Comparison of ENCODE assay signal across 21 mouse cellular contexts in genomic region chr4:137704561-137704960, GRCm38 (mm10). TPM values are rescaled to one million over a fixed set of nuclear protein-coding genes. Genes with fewer than 3 reads are reported as not detected.
DNase-seq lines count a peak whose midpoint lies in the region; ATAC-seq lines count a peak whose summit lies in the region.
"Had no signal": no experiment of that assay in that cellular context is flagged by ENCODE, and none has a peak within 500 bp of the region (broad histone marks: within the 10 kb centered on the region; RNA-seq: fewer than 3 reads in every experiment).

No protein-coding gene starts in this region.

- ATAC-seq in midbrain, embryonic 14.5 days (ENCODE audit: low FRiP score, low TSS enrichment), result no peak
- no peak for ATAC-seq in intestine, embryonic 15.5 days
- ATAC-seq: forebrain, embryonic 15.5 days had no signal

- H3K9me3 ChIP-seq in midbrain, embryonic 10.5 days (replicated peaks), result no peaks in the 10 kb centered on the region
- no peaks in the 10 kb centered on the region for H3K9me3 ChIP-seq in midbrain, embryonic 14.5 days (ENCODE audit: control insufficient read depth, low read length)
- no peaks in the 10 kb centered on the region for H3K9me3 ChIP-seq in intestine, embryonic 15.5 days
- H3K9me3 ChIP-seq: embryonic facial prominence, embryonic 15.5 days; forebrain, embryonic 15.5 days; heart, embryonic 13.5 days had no signal

- H3K9ac ChIP-seq in midbrain, embryonic 14.5 days (replicated peaks; ENCODE audit: low read length), result no peak overlapping the region
- H3K9ac ChIP-seq in intestine, embryonic 15.5 days, result no peak overlapping the region
- H3K9ac ChIP-seq: embryonic facial prominence, embryonic 15.5 days; forebrain, embryonic 15.5 days; heart, embryonic 13.5 days; hindbrain, embryonic 14.5 days had no signal

- H3K4me3 ChIP-seq in midbrain, embryonic 10.5 days, result no peak overlapping the region
- no peak overlapping the region for H3K4me3 ChIP-seq in midbrain, embryonic 14.5 days (replicated peaks; ENCODE audit: low read depth, low read length)
- H3K4me3 ChIP-seq in intestine, embryonic 15.5 days (replicated peaks), result no peak overlapping the region
- H3K4me3 ChIP-seq: embryonic facial prominence, embryonic 15.5 days; forebrain, embryonic 15.5 days; heart, embryonic 13.5 days had no signal

- H3K27me3 ChIP-seq in midbrain, embryonic 10.5 days (ENCODE audit: low read depth, poor library complexity, severe bottlenecking), result peaks cover 27% of the 10 kb centered on the region
- H3K27me3 ChIP-seq in midbrain, embryonic 14.5 days (ENCODE audit: control insufficient read depth, insufficient read depth, low read length), result no peaks in the 10 kb centered on the region
- no peaks in the 10 kb centered on the region for H3K27me3 ChIP-seq in intestine, embryonic 15.5 days (replicated peaks)
- H3K27me3 ChIP-seq: forebrain, embryonic 15.5 days had no signal

- 53% methylated on average over 2 of the region's 2 CpGs for WGBS in midbrain, embryonic 10.5 days
- WGBS in midbrain, embryonic 14.5 days, result 41% methylated on average over 2 of the region's 2 CpGs
- 75% methylated on average over 2 of the region's 2 CpGs for WGBS in intestine, embryonic 15.5 days

- H3K27ac ChIP-seq in midbrain, embryonic 10.5 days (replicated peaks), result peak overlapping the region; percentile 49
- no peak overlapping the region for H3K27ac ChIP-seq in midbrain, embryonic 14.5 days (replicated peaks; ENCODE audit: low read depth, low read length)
- H3K27ac ChIP-seq in intestine, embryonic 15.5 days, result no peak overlapping the region
- H3K27ac ChIP-seq: embryonic facial prominence, embryonic 15.5 days; forebrain, embryonic 15.5 days; heart, embryonic 13.5 days; hindbrain, embryonic 14.5 days had no signal

- H3K4me2 ChIP-seq in midbrain, embryonic 14.5 days (ENCODE audit: low read length), result no peak overlapping the region
- no peak overlapping the region for H3K4me2 ChIP-seq in intestine, embryonic 15.5 days (replicated peaks)
- H3K4me2 ChIP-seq: embryonic facial prominence, embryonic 15.5 days; forebrain, embryonic 15.5 days; heart, embryonic 13.5 days; hindbrain, embryonic 14.5 days had no signal

- H3K4me1 ChIP-seq in midbrain, embryonic 10.5 days, result peaks cover 49% of the 10 kb centered on the region
- H3K4me1 ChIP-seq in midbrain, embryonic 14.5 days (ENCODE audit: control insufficient read depth, insufficient read depth, low read length), result peaks cover 14% of the 10 kb centered on the region
- peaks cover 37% of the 10 kb centered on the region for H3K4me1 ChIP-seq in intestine, embryonic 15.5 days (replicated peaks)

- no peaks in the 10 kb centered on the region for H3K36me3 ChIP-seq in midbrain, embryonic 10.5 days
- H3K36me3 ChIP-seq in midbrain, embryonic 14.5 days (ENCODE audit: control insufficient read depth, insufficient read depth, low read length), result no peaks in the 10 kb centered on the region
- H3K36me3 ChIP-seq in intestine, embryonic 15.5 days, result no peaks in the 10 kb centered on the region
- H3K36me3 ChIP-seq: embryonic facial prominence, embryonic 15.5 days; forebrain, embryonic 15.5 days; heart, embryonic 13.5 days had no signal

- peak; percentile 66 for DNase-seq in adrenal gland, postnatal 14 days
- no peak for DNase-seq in adrenal gland, adult 18-20 months (ENCODE audit: low spot score in 2 of 2)
- DNase-seq in midbrain, embryonic 10.5 days (ENCODE audit: low spot score), result no peak
- DNase-seq in midbrain, embryonic 14.5 days, result no peak
- peak; percentile 59 for DNase-seq in R1 (ENCODE audit: low read depth, low spot score)
- no peak for DNase-seq in gastrocnemius, adult 8-10 months (ENCODE audit: low spot score in 2 of 2)
- DNase-seq: B cell, adult 2 months; cerebellum, adult 8-10 months; cerebellum, postnatal 36 days; gastrocnemius, postnatal 25 days; heart, adult 18-20 months; heart, postnatal 14 days; kidney, adult 8-10 months; kidney, postnatal 25 days; layer of hippocampus, postnatal 36 days; lung, postnatal 4 days had no signal

RNA-seq across cellular contexts. Expression of gene Rap1gap, which starts 40.0 kb away (rescaled TPM):
- 40.8 and 44.9 TPM in 2 replicates for total RNA-seq in adrenal gland, postnatal 14 days (2021)
- total RNA-seq in adrenal gland, adult 18-20 months (2021), result 100 to 1,000 TPM in 1 of 2 experiments, 10 to 100 TPM in 1; 94.7 to 131 TPM
- polyA plus RNA-seq in midbrain, embryonic 10.5 days (2016; fragmentation: Nextera tagmentation; extraction: Ambion mirVana), result 4.5 and 6.0 TPM in 2 replicates
- 57.7 and 60.8 TPM in 2 replicates for polyA plus RNA-seq in midbrain, embryonic 14.5 days (2014; fragmentation: Nextera tagmentation; extraction: Ambion mirVana)
- 10 to 100 TPM in 1 of 4 experiments, 1 to 10 TPM in 3; 6.1 to 10.2 (median 6.6) TPM for total RNA-seq in gastrocnemius, adult 8-10 months (2022)
- 22.7 and 47.2 TPM in 2 replicates for polyA plus RNA-seq in intestine, embryonic 15.5 days (2015; fragmentation: Nextera tagmentation; extraction: Ambion mirVana)

Comparison
In these comparisons a context has a peak if more than half of its experiments do, and no peak if none do; other contexts are left out.
1. DNase-seq: peak in adrenal gland, postnatal 14 days (single experiment) and R1 (single experiment); none in adrenal gland, adult 18-20 months (0 of 2), midbrain, embryonic 10.5 days (single experiment), midbrain, embryonic 14.5 days (single experiment) and gastrocnemius, adult 8-10 months (0 of 2).